Mouse (Mus musculus) left cerebral cortex, adult 11 months (tissue): ENCODE measurements around the gene Gga1.
"Not testable (repeated sequence)": the region's sequence is repeated elsewhere in the genome, so short reads cannot be mapped to it uniquely, and the experiment has no call there.

Experiments
- DNase-seq: peaks from one replicate; pipeline ENCODE4 v3.0.0; 2022; ENCODE audit warnings: low spot score

Gene Gga1

DNA sequence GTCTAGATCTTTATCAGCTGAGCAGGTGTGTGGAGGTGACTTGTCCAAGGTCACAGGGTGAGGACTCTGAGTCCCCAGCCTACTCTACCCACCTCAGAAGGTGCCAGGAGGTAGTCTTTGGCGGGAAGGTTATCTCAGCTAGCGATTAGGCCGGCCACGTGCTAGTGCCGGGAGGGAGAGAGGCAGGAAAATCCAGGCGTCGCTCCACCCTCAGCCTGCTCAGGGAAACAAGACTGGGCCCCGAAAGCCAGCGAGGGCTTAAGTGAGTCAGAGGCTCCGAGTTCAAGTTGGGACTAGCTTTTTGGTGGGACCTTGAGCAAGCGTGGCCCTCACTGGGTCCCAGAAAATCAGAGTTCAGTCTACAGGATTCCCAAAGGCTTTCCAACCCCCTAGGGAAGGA lies 31.7 kb upstream of the Gga1 start:
- DNase-seq: no peak

DNA sequence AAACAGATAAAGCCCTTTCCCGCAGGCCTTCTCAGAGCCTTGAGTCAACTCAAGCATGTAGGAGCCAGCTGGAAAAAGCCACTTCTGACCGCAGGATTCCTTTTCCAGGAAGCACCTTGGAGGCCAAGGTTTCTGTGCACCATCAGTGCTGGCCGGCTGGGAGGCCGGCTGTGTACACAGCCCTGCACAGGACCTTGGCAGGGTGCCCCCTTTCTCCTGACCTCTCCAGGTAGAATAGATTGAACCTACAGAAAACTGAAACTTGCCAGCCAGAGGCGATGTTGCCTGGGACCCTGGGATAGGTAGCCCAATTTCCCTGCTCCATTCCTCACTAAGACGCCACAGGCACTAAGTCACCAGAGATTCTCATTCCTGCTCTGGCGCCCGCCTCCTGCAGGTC lies 31.1 kb upstream of the Gga1 start:
- DNase-seq: no peak

DNA sequence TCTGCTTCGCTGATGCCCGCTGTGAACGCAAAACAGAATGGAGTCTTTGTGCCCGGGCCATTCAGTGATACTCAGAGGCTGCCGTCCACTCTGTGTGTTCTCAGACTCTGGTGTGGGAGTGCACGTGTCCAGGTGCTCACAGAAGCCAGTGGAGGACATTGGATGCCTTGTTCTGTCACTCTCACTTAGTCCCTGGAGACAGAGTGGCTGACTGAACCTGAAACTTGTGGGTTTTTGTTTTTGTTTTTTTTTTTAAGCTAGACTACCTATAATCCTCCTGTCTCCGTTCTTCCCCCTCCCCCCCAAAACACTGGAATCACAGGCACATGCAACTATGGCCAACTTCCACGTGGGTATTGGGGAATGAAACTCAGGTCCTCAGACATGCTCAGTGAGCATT lies 30.6 kb upstream of the Gga1 start:
- no peak for DNase-seq

DNA sequence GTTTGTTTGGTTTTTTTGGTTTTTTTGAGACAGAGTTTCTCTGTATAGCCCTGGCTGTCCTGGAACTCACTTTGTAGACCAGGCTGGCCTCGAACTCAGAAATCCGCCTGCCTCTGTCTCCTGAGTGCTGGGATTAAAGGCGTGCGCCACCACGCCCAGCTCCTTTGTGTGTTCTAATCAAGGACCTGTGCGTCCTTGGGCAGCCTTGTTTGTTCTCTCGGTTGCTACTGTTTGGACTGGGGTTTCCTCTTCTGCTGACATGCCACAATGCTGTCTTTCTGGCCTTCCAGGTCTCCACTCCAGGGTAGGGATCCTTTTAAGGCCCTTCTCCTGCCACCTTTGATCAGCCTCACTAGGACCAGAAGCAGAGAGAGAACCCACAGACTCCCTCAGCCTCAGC lies 30.2 kb upstream of the Gga1 start:
- not testable (repeated sequence) for DNase-seq

DNA sequence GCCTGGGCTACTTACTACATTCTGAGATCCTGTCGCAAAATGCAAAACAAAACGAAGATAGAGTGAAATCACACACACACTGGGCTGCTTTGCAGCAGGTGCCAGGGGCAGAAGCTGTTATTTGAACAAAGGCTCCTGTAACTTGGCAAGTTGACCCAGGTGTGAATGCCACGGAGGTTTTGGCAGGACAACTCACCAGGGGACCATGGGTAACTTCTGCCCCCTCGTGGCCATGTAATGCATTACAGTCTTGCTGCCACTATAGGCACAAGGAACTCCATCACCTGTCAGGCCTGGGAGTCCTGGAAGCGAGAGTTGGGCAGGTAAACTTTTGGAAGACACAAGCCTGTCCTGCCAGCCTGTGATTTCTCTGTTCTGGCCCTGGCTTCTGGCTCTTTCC lies 28.5 kb upstream of the Gga1 start:
- peak; percentile 70 for DNase-seq

DNA sequence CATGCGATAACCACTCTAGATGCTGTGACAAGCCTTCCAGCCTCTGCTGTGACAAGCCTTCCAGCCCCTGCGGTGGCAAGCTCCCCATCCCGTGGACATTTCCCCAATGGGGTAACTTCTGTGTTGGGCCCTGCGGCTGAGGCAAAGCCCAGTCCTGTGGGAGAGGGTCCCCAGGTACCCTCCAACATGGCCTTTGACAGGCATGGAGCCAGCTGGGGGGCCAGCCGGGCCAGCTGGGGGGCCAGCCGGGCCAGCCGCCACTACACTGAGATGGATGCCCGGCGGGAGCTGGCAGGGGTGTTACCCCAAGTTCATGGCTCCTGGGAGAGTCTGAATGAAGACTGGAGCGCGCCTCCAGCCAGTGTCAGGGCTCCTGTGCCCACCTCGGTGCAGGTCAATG lies 27.5 kb upstream of the Gga1 start:
- no peak for DNase-seq

DNA sequence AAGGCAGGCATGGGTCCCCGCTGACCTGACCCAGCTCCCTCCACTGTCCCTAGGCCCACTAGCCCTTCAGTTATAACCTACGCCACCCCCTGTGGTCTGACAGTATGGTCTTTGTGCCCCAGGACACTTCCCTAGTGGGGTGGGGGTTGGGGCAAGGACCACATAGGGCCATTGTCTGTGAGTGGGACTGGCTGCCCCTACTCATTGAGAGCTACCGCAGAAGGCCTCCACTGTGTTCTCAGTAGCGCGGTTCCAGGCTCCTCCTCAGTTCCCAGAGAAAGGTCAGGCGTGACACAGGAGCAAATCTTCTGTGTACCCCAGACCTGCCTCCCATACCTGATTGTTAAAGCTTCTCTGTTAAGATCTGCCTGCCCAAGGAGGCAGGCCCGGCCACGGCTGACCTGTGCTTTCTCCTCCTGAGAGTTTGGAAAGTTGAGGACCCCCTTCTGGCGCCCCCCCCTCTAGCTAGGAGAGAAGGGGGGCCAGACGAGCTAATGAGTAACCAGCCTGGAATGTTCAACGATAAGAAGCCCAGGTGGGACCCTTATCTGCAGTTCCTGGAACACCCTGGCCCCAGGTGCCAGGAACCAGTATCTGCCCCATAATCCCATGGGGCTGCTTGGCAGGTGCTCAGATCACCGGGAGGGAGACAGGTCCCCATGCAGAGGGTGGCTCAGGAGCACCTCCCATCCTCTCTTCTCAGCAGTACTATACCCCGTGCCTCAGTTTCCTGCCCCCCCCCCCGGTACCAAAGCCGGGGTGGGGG lies 26.7 kb upstream of the Gga1 start:
- DNase-seq: no peak

DNA sequence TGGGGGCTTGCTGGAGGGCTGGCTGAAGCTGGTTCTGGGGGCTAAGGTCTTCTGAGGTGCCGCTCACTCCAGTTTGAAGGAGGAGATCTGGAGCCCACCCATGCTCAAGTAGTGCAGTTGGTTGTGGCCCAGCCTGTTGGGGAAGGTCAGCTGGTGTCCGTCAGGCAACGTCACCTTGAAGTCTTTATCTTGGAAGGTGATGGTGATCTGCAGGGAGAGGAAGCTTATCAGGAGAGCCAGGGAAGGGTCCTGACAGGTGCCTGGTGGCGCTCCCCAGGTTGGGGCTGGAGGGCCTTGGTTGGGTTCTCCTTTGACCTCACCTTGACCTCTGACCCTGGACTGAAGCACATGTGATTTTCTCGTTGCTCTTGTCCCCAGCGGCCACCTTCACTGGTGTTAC lies 26.0 kb upstream of the Gga1 start:
- DNase-seq: no peak

DNA sequence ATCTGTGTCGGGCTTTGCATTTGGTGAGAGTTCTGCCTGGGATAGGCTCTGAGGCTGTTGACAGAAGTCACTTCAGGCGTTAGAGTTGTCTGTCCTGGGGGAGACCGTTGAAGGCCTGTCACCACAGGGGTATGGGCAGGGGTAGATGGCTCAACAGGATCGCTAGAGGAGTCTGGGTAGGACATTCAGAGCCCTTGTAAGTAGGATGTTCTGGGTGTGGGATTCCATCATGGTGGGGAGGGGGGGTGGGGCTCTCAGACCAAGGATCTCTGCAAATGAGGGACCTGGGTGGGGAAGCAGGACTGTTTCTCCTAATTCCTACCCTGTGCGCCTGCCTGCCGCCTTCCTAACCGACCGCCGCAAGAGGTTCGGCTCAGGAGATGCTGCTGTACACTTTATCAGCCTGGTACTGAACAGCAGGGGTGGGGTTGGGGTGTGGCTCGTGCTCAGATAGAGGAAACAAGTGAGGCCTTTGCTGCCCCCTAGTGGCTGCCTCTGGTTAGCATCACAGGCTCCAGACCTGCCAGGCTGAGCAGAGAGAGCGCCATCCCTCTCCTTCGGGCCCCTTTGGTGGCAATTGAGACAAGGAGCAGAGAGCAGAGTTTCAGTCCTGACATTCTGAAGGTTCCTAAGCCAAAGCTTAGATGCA lies 25.4 kb upstream of the Gga1 start:
- peak; percentile 84 for DNase-seq

DNA sequence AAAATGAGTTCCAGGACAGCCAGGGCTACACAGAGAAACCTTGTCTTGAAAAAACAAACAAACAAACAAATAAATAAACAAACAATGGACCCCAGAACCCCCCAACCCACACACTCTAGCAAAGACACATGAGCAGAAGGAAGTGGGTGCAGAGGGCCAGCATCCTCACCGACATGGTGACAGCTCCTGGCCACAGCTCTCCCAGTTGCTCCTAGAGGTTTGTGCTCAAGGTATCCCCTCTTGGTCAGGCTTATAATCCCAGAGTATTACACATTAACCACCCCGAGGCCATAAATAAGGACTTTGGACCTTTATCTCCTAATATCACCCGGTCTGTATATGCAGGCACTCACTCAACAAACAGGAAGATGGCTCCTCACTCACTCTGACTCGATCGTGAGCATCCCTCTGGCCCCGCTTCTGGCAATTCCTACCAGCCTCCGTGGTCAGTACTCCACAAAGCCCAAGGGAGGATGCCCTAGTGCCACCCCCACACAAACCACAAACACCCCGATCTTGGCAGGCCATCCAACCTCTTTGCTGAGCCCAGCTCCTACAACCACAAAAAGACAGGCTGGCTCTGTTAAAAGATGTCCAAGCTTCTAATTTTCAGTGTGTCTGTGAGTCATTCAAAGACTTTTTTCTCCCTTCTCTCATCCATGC lies 21.6 kb upstream of the Gga1 start, which contains the start of gene Lgals2:
Gene Lgals2 (minus strand): TSS at position 227 of the 663 bp plus-strand sequence.
- DNase-seq: no peak

DNA sequence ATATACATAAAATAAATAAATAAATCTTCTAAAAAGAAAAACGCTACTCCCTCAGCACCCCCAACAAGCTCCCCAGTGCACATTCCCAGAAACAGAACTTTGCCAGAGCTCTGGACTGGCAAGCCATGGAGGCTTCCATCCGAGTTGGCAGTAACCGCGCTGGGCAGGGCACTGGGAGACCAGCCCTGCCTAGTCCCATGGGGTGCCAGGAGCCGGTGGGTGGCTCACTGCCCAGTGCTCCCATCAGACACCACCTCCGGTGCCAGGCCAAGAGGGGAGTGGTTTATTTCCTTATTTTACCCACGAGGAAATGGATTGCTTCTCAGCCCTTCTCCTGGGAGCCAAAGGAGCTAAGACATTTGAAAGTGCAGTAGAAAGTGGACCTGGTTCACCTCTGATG lies 20.0 kb upstream of the Gga1 start:
- no peak for DNase-seq

DNA sequence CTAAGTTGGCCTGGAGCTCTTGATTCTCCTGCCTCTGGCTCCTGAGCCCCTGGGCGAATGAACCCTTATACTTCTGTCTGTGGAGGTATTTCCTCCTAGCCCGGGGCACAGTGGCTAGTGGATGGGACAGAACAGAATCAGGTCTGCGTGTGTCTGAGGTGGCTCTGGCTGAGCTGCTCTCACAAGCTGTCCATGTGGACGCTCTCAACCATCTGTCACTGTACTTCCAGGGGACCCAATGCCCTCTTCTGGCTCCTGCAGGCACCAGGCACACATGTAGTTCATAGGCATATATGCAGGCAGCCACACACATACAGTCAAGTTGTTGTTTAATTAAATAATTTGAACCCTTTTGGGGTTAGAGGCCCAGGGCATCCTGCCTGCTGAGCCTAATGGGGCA lies 17.7 kb upstream of the Gga1 start:
- DNase-seq: no peak

DNA sequence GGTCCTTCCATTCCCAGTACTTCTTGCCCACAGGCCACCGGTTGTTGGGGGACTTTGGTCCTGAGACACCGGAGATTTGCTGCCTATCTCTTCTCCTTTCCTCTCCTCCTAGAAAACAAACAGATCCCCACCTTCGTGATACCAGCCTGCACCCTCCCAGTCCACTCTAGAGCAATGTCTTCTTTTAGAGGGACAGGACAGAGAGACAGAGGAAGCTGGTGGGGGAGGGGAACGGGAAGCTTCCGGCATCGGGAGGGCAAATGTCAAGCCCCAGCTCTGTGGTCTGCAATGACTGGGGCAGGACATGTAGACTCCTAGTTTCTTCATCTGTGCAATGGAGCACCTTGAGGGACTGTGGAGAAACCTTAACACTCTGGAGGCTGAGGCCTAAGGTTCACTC lies 17.3 kb upstream of the Gga1 start:
- DNase-seq: no peak

DNA sequence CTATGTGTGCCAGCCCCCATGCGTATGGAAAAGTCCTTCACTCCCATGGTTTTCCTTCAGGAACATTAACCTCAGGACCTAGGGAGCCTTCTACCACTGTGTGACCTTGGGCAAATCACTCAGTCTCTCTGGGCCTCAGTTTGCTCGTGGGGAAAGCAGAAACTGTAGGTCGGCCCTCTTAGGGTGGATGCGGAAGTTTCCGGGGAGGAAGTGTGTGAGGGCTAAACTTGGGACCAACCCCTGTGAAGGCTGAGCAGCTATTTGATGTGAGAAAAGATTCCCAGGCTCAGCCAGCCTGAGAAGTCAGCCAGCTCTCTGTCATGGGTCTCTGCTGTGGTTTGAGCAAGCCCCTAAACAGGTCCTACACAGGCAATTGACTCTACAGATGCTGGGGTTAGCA lies 14.7 kb upstream of the Gga1 start:
- no peak for DNase-seq

DNA sequence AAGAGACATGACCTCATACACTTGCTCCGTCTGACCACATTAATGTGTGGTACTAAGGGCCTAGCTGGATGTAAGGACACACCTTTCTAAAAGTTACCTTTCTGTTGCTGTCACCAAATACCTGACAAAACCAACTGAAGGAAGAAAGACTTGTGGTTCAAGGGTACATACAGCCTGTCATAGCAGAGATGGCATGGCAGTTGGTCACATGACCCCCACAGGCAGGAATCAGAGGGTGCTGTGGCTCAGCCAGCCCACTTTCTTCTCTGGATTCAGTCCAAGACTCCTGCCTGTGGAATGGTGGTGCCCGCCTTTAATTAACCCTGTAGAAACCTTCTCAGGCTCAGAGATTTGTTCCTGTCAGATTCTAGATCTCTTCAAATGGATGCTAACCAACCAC lies 13.8 kb upstream of the Gga1 start:
- no peak for DNase-seq

DNA sequence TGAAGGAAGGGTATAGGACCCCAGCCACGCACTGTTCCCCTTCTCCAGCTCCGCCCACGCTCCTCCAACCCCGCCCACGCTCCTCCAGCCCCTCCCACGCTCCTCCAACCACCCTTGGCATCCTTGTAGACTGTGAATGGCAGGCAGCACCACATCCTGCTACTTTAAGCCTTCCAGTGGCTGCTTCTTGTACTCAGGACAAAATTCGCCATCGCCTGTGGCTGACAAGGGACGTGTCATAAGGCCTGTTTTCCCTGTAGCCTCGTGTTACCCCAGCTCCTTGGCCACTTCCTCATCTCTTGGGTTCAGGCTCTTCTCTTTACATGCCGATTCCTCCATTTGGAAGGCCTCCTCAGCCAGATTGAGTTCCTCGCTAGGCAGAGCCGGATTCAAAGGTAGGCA lies 13.1 kb upstream of the Gga1 start:
- no peak for DNase-seq

DNA sequence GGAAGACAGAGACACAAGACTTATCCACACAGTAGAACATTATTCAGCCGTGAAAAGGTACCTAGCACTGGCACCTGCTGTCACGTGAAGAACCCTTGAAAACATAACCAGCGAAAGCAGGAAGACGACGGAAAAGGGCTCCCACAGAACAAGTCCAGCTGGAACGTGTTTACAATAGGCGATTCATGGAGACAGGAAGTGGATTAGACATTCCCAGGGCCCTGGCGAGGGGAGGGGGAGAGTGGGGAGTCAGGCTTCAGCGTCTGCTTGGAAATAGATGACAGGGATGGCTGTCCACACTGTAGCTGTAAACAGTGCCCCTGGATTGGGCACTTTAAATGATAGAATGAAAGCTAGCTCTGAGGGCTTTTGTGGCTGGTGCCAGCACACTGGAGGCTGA lies 8.6 kb upstream of the Gga1 start:
- DNase-seq: no peak

DNA sequence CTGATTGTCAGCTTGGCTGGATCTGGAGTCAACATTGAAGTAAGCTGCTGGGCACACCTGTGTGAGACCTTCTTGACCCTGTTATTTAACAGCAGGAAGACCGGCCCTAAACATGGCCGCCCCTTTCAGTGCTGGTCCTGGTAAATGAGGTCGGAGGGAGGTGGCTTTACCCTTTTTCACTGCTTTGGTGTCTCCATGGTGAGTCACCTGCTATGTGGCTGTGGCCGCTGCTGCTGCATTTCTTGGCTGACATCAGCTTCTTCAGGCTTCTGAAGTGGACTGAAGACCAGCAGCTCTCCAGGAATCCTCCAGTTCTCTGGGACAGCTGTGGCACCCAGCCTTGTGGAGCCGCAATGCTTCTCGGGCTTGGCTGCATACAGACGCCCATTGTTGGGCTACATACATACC lies 8.2 kb upstream of the Gga1 start:
- DNase-seq: no peak

DNA sequence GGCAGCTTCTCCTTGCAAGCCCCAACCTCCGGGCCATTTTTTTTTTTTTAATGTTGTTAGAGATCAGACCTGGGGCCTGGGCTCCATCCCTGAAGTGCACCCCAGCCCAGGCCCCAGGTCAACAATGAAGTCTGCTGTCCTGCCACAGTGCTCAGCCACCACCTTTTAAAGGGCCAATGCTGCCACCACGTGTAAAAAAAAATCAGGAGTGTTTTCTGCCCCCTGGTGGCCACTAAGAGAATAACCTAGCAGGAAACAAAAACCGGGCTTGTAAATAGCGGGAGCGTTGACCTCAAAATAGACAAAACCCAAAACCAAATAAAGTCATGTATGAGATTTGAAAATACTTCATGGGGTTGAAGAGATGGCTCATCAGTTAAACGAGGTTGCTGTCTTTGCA lies 7.2 kb upstream of the Gga1 start:
- no peak for DNase-seq

DNA sequence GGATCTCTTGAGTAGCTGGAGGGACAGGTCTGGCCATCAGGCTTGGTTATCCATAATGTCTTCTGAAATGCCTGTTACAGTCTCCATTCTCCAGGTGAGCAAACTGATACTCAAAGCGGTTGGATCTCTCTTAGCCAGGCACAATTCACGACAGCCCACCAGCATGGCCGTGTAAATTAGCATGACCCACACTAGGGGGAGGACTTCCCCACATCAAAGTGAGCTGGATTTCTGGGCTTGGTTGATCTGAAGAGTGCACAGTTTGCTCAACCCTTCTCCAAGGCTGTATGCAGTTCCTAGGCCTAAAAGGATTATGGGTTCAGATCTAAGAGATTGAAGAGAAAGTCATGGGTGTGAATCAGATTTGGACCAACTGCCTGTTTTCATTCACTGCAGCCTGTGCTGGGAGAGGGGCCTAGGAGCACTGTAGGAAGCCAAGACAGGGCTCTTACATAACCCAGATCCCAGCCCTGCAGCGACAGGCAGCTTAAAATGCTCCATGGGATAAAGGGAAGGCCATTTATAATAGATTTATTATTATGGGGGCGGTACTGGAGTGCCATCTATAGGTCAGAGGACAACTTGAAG lies 4.9 kb upstream of the Gga1 start:
- DNase-seq: no peak

DNA sequence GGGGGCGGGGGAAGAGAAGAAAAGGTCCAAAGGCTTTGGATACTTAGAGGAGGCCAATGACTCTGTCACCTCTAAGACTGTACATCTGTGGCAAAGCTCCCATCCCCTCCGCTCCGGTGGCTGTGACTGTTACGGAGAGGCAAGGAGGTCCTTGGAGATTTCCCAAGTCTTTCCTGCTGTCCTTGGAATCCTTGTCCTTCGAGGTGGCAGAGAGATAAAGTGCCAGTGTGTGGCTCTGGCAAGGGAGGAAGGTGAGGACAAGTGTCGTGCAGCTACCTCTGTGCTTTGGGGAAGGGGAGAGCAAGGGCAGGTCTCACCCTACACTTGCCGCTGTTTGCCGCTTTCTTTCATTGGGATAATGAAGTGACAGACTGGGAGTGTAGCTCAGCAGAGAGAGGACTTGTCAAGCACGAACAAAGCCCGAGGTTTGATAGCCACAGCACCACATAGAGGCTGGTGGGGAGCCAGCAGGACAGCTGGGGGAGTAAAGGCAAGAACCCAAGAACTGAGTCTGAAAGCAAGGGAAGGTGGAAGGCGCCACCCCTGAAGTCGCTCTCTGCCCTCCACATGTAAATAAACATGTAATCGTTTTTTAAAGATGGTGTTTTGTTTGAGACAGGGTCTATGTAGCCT lies 3.1 kb upstream of the Gga1 start:
- DNase-seq: no peak

DNA sequence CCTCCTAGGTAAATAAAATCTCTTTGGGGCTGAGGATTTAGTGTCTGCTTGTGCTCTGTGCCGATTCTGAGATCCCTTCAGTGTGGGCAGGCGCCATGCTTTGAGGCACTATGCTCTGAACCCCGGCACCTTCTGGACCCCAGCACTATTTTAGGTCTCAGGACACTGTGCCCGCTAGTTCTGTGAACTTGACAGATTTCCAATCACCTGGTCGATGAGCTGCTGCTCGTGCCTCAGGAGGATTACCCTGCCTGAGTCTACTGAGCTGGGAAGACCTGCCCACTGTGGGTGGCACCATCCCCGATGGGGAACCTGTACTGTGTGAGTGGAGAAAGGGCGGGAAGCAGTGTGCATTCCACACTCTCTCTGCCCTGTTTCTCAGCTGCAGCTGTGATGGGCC lies 2.0 kb upstream of the Gga1 start:
- no peak for DNase-seq

DNA sequence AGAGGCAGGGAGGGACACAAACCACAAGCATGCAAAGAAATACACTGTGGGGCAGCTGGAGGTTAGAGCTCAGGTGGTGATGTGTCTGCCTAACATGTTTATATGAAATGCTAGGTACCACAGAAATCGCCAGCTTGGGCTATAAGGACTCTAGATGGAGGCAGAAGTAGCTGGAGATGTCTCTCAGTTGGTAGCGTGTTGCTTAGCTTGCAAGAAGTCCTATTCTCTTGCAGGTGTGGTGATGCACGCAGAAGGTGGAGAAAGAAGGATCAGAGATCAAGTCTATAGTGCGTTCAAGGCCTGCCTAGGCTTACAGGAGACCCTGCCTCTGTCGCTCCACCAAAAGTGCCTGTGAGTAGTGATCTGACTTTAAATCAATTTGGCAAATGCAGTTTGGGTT lies 1.5 kb upstream of the Gga1 start:
- DNase-seq: no peak
